Comparison of ENCODE assay signal across 1 mouse cellular context in the genomic region with DNA sequence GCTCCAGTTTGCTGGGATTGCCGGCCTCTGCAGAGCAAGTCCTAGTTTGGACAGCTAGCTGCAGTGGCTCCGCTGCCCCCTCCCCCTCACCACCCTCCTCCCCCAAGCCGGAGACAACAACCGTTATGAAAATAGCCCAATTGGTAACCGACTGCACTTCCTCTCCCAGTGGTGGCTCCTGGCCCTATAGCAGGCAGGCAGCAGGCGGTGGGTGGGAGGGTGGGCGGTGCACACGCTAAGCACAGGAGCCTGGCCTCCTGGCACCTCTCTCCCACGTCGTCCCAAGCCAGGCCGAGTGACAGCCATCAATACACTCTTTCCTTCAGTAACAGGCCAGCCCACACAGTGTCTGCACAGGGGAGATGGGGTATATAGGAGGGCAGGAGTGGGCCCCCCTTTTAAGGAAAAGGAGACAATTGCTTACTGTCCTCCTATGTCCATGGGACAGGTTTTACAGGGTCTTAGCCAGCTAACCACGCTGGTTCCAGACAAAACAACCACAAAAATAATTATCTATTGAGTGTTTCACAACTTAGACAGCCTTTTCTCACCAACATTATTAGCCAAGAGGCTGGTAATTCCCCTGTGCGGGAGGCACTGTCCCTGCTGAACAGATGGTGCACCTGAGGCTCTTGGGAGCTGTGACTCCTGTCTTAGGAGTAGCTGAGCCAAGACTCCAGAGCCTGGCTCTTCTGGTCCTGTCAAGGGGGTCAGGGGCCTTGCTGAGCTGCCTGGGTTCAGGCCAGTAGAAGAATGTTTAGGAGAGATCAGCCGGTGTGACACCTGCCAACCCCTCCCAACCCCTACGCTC.
TF ChIP-seq lines count a peak whose summit lies in the region.

No protein-coding gene starts in this region.

TF ChIP-seq in CH12.LX, 34 proteins besides CTCF, POLR2A, EP300 and RAD21 (continued from another document):
- no peak for TF ChIP-seq MAX (IDR thresholded peaks at IDR 0.05; ENCODE audit: low read length)
- TF ChIP-seq JUND (conservative IDR thresholded peaks at IDR 0.05; ENCODE audit: low read depth, low read length): no peak
- no peak for TF ChIP-seq JUN (IDR thresholded peaks at IDR 0.05; ENCODE audit: insufficient read depth, low read depth, low read length)
- TF ChIP-seq TCF12 (IDR thresholded peaks at IDR 0.05; ENCODE audit: low read depth, low read length): no peak
- TF ChIP-seq MEF2A (IDR thresholded peaks at IDR 0.05; ENCODE audit: borderline replicate concordance, low read depth, low read length): no peak
- no peak for TF ChIP-seq GABPA (IDR thresholded peaks at IDR 0.05; ENCODE audit: insufficient replicate concordance, low read depth, low read length)
- no peak for TF ChIP-seq SMC3 (IDR thresholded peaks at IDR 0.05; ENCODE audit: low read depth, low read length)
- no peak for TF ChIP-seq ZC3H11A (IDR thresholded peaks at IDR 0.05; ENCODE audit: low read depth, low read length)
- TF ChIP-seq SIN3A (IDR thresholded peaks at IDR 0.05; ENCODE audit: low read length): no peak
- no peak for TF ChIP-seq ZKSCAN1 (IDR thresholded peaks at IDR 0.05; ENCODE audit: borderline replicate concordance, low read depth, low read length)
- TF ChIP-seq ETS1 (conservative IDR thresholded peaks at IDR 0.05; ENCODE audit: low read depth, low read length): no peak; the same call in 1 of the 2 replicates
- peak; percentile 16; the same call in 1 of the 2 replicates for TF ChIP-seq IRF4 (IDR thresholded peaks at IDR 0.05; ENCODE audit: low read depth, low read length)
- TF ChIP-seq UBTF (IDR thresholded peaks at IDR 0.05; ENCODE audit: low read depth, low read length): no peak
- no peak for TF ChIP-seq NELFE (IDR thresholded peaks at IDR 0.05; ENCODE audit: low read depth, low read length)
- TF ChIP-seq USF2 (conservative IDR thresholded peaks at IDR 0.05; ENCODE audit: low read depth, low read length): no peak
- TF ChIP-seq BHLHE40 (IDR thresholded peaks at IDR 0.05; ENCODE audit: low read depth, low read length): no peak
- TF ChIP-seq ELF1 (IDR thresholded peaks at IDR 0.05; ENCODE audit: low read depth, low read length): peak; percentile 46; the same call in 1 of the 2 replicates
- TF ChIP-seq MAFK (IDR thresholded peaks at IDR 0.05; ENCODE audit: insufficient replicate concordance, low read length): no peak
- no peak for TF ChIP-seq PAX5 (IDR thresholded peaks at IDR 0.05; ENCODE audit: low read length)
